Mouse (Mus musculus) limb, embryonic 11.5 days (tissue): ENCODE measurements at regions not wholly inside any gene's neighbourhood (a gene's known extent, or its start where the extent isn't known, plus 50 kb on each side); places are given as distances from the start of the nearest gene placed in this dataset.
"Not testable (repeated sequence)": the region's sequence is repeated elsewhere in the genome, so short reads cannot be mapped to it uniquely, and the experiment has no call there.

ENCODE experiments used
- ATAC-seq: fragments of 200-750 bp; cut with Nextera tagmentation; 2 replicates; pipeline ENCODE4 v1.8.0; 2017; ENCODE audit warnings: low read depth; ENCODE audit not compliant: insufficient number of reproducible peaks, low FRiP score, low TSS enrichment
- DNase-seq: peaks from one replicate; pipeline ENCODE4 v3.0.0-alpha.2; 2015; ENCODE audit warnings: low spot score
- H3K27ac ChIP-seq: fragments of 300-500 bp; sonication (generic); replicated peaks from 2 replicates; pipeline ENCODE4 v1.5.1; 2014; ENCODE audit warnings: low read depth, mild to moderate bottlenecking, low read length
- H3K27me3 ChIP-seq: fragments of 300-500 bp; sonication (generic); 2 replicates; pipeline ENCODE4 v1.6.1; 2014; ENCODE audit warnings: mild to moderate bottlenecking, low read length, mixed read lengths; ENCODE audit not compliant: control insufficient read depth, insufficient read depth
- H3K36me3 ChIP-seq: fragments of 300-500 bp; sonication (generic); 2 replicates; pipeline ENCODE4 v1.6.1; 2014; ENCODE audit warnings: mild to moderate bottlenecking, low read length, moderate library complexity, mixed read lengths; ENCODE audit not compliant: control insufficient read depth, insufficient read depth
- H3K4me1 ChIP-seq: fragments of 300-500 bp; sonication (generic); 2 replicates; pipeline ENCODE4 v1.6.1; 2014; ENCODE audit warnings: low read length, mixed read lengths; ENCODE audit not compliant: control insufficient read depth, insufficient read depth
- H3K4me2 ChIP-seq: fragments of 300-500 bp; sonication (generic); 2 replicates; pipeline ENCODE4 v1.6.1; 2014; ENCODE audit warnings: low read depth, mild to moderate bottlenecking, moderate library complexity; ENCODE audit not compliant: severe bottlenecking
- H3K4me3 ChIP-seq: fragments of 300-500 bp; sonication (generic); 2 replicates; pipeline ENCODE4 v1.5.1; 2014; ENCODE audit warnings: low read depth, low read length
- H3K9ac ChIP-seq: fragments of 300-500 bp; sonication (generic); 2 replicates; pipeline ENCODE4 v1.6.1; 2014; ENCODE audit warnings: mild to moderate bottlenecking, low read length
- H3K9me3 ChIP-seq: fragments of 300-500 bp; sonication (generic); 2 replicates; pipeline ENCODE4 v1.6.1; 2016; ENCODE audit warnings: low read length; ENCODE audit not compliant: control insufficient read depth
- WGBS: fragments of 180-500 bp; shearing (Covaris S2); extraction: QIAGEN DNeasy Blood & Tissue Kit; methylation state at CpG from one replicate; pipeline ENCODE4 v1.1.7; 2014; 5-methylcytosine and 5-hydroxymethylcytosine counted together

- Histone ChIP-seq H3K27me3 (no peaks in the 10 kb centered on the region), H3K9me3 (no peaks in the 10 kb centered on the region), H3K36me3 (no peaks in the 10 kb centered on the region), H3K9ac (no peak overlapping the region), H3K4me1 (no peaks in the 10 kb centered on the region), H3K4me2 (no peak overlapping the region), H3K27ac (no peak overlapping the region), H3K4me3 (no peak overlapping the region)
- 90% methylated on average over 1 of the region's 1 CpGs for WGBS
- DNase-seq (no peak), ATAC-seq (no peak)
Observed at GRCm38 (mm10) chr6:16365450-16365849, 532.8 kb downstream of the Tfec start.

- no peak for ATAC-seq
- Histone ChIP-seq H3K36me3 (no peaks in the 10 kb centered on the region), H3K27me3 (no peaks in the 10 kb centered on the region), H3K27ac (no peak overlapping the region), H3K4me3 (no peak overlapping the region), H3K9ac (no peak overlapping the region), H3K4me1 (no peaks in the 10 kb centered on the region), H3K9me3 (no peaks in the 10 kb centered on the region), H3K4me2 (no peak overlapping the region)
- no peak for DNase-seq
- 70% methylated on average over 4 of the region's 4 CpGs for WGBS
Observed at GRCm38 (mm10) chr6:16362057-16362456, 536.2 kb downstream of the Tfec start.

- not testable (repeated sequence) for H3K9ac ChIP-seq, H3K27ac ChIP-seq, H3K36me3 ChIP-seq, H3K27me3 ChIP-seq, H3K4me1 ChIP-seq, DNase-seq, H3K9me3 ChIP-seq, H3K4me2 ChIP-seq
- 0 out of 2 replicates have a peak overlapping the region, but pooled peaks have one; percentile 12 for H3K4me3 ChIP-seq
- WGBS: 34% methylated on average over 9 of the region's 25 CpGs
- ATAC-seq: 0 out of 2 replicates have a peak, but pooled peaks have one; percentile 57
Observed at GRCm38 (mm10) chr6:16359881-16360711, 538.1 kb downstream of the Tfec start.

- no peak overlapping the region for H3K27ac ChIP-seq
- WGBS: 66% methylated on average over 7 of the region's 7 CpGs
- no peaks in the 10 kb centered on the region for H3K9me3 ChIP-seq
- no peaks in the 10 kb centered on the region for H3K27me3 ChIP-seq
- no peaks in the 10 kb centered on the region for H3K4me1 ChIP-seq
- H3K4me2 ChIP-seq: peak overlapping the region; percentile 28; the same call in 1 of the 2 replicates
- DNase-seq (no peak), ATAC-seq (no peak)
- H3K4me3 ChIP-seq: peak overlapping the region; percentile 12; the same call in 1 of the 2 replicates
- H3K9ac ChIP-seq: no peak overlapping the region
- H3K36me3 ChIP-seq: no peaks in the 10 kb centered on the region
Observed at GRCm38 (mm10) chr6:16359464-16359863, 538.8 kb downstream of the Tfec start.

- Histone ChIP-seq H3K27me3 (no peaks in the 10 kb centered on the region), H3K9me3 (no peaks in the 10 kb centered on the region), H3K9ac (no peak overlapping the region), H3K4me2 (0 out of 2 replicates have a peak overlapping the region, but pooled peaks have one; percentile 18), H3K36me3 (no peaks in the 10 kb centered on the region), H3K4me1 (peaks cover 5% of the 10 kb centered on the region), H3K4me3 (no peak overlapping the region), H3K27ac (no peak overlapping the region)
- ATAC-seq (no peak), DNase-seq (peak; percentile 26)
- 12% methylated on average over 8 of the region's 8 CpGs for WGBS
Observed at GRCm38 (mm10) chr6:16333638-16334037, 564.6 kb downstream of the Tfec start.

GRCm38 (mm10) chr6:16314305-16315010 lies 583.8 kb downstream of the Tfec start:
- Histone ChIP-seq H3K27ac (no peak overlapping the region), H3K9me3 (no peaks in the 10 kb centered on the region), H3K27me3 (no peaks in the 10 kb centered on the region), H3K4me1 (no peaks in the 10 kb centered on the region), H3K4me2 (no peak overlapping the region), H3K36me3 (no peaks in the 10 kb centered on the region), H3K4me3 (no peak overlapping the region), H3K9ac (no peak overlapping the region)
- ATAC-seq (no peak), DNase-seq (no peak)
- 92% methylated on average over 15 of the region's 15 CpGs for WGBS

GRCm38 (mm10) chr6:16312915-16313314 lies 585.3 kb downstream of the Tfec start:
- Histone ChIP-seq H3K9ac (no peak overlapping the region), H3K4me2 (no peak overlapping the region), H3K9me3 (no peaks in the 10 kb centered on the region), H3K27ac (no peak overlapping the region), H3K4me3 (no peak overlapping the region), H3K27me3 (no peaks in the 10 kb centered on the region), H3K36me3 (no peaks in the 10 kb centered on the region), H3K4me1 (no peaks in the 10 kb centered on the region)
- DNase-seq (no peak), ATAC-seq (no peak)
- WGBS: 2% methylated on average over 1 of the region's 1 CpGs

GRCm38 (mm10) chr6:16283328-16284072 lies 563.0 kb downstream of the Mdfic start:
- no peak for ATAC-seq
- 56% methylated on average over 8 of the region's 8 CpGs for WGBS

More at GRCm38 (mm10) chr6:16283328-16284072, 563.0 kb downstream of the Mdfic start:
- Histone ChIP-seq H3K4me3 (no peak overlapping the region), H3K27ac (no peak overlapping the region), H3K9ac (no peak overlapping the region), H3K4me2 (no peak overlapping the region), H3K36me3 (no peaks in the 10 kb centered on the region), H3K27me3 (no peaks in the 10 kb centered on the region), H3K9me3 (no peaks in the 10 kb centered on the region), H3K4me1 (no peaks in the 10 kb centered on the region)
- DNase-seq: no peak
